Mouse (Mus musculus): ENCODE data around the gene Psen1. TPM values are rescaled to one million over a fixed set of nuclear protein-coding genes. Genes with fewer than 3 reads are reported as not detected.

Gene Psen1
- total RNA-seq (2021) = 10 to 100 TPM; 25.1 to 31.5 TPM
- long read RNA-seq, experiment 1, transcript Psen1-201 (12 exons, 2,690 nt) = major isoform, 39 of 50 reads
- long read RNA-seq, experiment 1, partial matches to known transcripts = 6 of 50 reads
- long read RNA-seq, experiment 1, other reads (novel, unspliced or antisense) = 5 of 50 reads
- long read RNA-seq, experiment 2, transcript Psen1-201 (12 exons, 2,690 nt) = major isoform, 27 of 33 reads
- long read RNA-seq, experiment 2, partial matches to known transcripts = 6 of 33 reads
- long read RNA-seq, experiment 2, other reads (novel, unspliced or antisense) = 0 of 33 reads

DNA sequence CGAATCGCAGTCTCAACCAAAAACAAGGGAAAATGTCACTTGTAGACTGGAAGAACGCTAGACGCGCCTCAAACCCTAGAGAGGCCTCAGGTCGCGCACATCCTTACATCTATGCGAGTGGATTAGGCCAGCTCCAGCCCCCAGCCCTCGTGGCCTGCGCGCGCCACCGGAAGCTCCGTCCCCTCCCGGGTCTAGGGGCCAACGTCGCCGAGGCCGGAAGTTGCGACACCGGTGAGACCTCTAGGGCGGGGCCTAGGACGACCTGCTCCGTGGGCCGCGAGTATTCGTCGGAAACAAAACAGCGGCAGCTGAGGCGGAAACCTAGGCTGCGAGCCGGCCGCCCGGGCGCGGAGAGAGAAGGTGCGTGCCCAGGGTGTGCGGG is at the start of gene Psen1:
Gene Psen1 (plus strand): TSS at position 219 of the 382 bp plus-strand sequence.
- DNase-seq (ENCODE audit: low spot score) = peak; percentile 94

DNA sequence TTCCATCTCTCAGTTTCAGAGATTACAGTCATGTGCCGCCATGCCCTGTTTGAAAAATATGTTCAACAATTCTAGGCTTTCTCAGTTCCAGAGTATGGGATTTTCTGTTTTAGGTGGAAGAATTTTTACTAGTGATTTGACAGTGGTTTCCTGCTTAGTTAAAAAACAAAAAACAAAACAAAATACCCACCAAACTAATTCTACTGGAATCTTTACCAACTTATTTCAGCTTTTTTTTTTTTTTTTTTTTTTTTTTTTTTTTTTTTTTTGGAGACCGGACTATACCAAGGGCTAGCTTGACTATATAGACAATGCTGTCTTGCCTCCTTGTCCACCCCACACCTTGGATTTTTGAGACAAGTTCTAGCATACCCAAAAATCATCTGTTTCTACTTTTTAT is 46.7 kb upstream of the Psen1 start:
- DNase-seq (ENCODE audit: low spot score) = no peak

DNA sequence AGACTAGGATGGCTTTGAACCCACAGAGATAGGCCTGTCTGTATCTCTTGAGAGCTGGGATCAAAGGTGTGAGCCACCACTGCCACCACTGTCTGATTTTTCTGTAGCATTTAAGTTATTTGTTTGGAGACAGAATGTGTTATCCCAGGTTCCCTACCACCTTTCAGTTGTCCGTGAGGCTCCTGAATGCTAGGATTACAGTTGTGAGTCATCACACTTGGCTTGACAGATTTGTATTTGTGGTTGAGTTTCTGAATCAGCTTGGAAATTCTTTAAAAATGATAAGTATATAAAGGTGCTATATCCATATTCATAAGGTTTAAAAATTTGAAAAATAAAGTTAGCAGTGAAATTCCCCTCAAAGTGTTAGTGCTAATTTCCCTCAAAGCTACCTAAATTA is 44.8 kb upstream of the Psen1 start:
- DNase-seq (ENCODE audit: low spot score) = no peak

GRCm38 (mm10) chr12:83650346-83650745 is 37.6 kb upstream of the Psen1 start:
- DNase-seq (ENCODE audit: low spot score) = no peak

GRCm38 (mm10) chr12:83651414-83651813 is 36.5 kb upstream of the Psen1 start:
- no peak for DNase-seq (ENCODE audit: low spot score)

DNA sequence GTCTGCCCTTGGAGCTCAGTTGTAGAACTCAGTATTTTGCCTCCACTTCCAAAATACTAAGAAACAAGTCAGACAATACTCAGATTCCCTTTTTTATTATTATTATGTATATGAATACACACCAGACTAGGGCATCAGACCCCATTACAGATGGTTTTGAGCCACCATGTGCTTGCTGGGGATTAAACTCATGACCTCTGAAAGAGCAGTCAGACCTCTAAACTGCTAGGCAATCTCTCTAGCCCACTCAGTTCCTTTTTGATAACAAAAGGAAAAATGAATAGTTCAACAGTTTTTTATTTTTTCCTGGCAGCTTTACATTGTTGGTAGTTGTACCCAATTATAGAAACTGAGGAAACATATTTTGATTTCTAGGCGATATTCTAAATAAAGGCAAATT is 2.5 kb upstream of the Psen1 start:
- no peak for DNase-seq (ENCODE audit: low spot score)

DNA sequence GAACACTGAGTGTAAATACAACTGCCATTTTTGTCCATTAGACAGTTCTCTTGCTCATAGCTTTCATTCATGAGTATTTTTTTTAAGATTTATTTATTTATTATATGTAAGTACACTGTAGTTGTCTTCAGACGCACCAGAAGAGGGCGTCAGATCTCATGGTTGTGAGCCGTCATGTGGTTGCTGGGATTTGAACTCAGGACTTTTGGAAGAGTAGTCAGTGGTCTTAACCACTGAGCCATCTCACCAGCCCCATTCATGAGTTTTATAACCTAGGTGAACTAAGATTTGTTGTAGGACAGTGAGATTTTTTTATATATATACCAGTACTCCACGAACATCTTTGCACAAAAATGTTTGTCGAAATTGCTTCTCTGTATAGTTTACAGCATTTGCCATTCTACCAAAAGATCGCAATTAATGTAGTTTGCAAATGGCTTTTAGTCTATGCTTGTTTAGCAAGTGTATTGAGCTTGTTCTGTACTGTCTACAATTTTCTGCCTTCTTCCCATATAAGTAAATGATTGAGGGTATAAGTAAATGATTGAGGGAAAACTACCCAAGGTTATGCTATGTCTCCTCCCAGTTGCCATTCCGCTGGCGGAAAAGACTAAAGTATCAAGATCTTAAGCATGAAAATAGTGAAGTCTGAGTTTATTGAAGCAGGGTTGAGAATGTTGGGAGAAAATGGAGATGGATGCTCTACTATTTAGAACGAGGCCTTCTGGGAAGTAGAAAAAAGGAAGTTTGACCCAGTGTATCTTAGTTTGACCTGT is 1.2 kb upstream of the Psen1 start:
- DNase-seq (ENCODE audit: low spot score) = no peak

GRCm38 (mm10) chr12:83688316-83689086 is 549 bp downstream of the Psen1 start:
- DNase-seq (ENCODE audit: low spot score) = no peak

DNA sequence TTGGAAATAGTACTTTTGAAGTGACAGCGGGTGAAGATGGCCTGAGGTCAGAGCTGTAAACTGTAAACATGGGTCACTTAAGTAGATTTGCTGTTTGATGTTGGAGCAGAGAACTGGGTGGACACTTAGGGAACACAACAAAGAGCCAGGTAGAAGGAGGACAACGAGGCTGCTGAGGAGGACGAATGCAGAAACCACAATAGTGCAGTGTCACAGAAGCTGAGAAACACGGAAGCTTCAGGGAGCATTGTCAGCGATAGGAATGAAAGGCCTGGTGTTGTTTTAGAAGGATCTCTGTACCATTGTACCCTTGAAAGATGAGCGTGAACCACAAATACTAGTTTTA is 1.1 kb downstream of the Psen1 start:
- DNase-seq (ENCODE audit: low spot score) = no peak

- no peak for DNase-seq (ENCODE audit: low spot score)
These were observed 6.1 kb downstream of the Psen1 start for GRCm38 (mm10) chr12:83694011-83694410.

- DNase-seq (ENCODE audit: low spot score) = no peak
These were observed 6.7 kb downstream of the Psen1 start for GRCm38 (mm10) chr12:83694669-83695068.

DNA sequence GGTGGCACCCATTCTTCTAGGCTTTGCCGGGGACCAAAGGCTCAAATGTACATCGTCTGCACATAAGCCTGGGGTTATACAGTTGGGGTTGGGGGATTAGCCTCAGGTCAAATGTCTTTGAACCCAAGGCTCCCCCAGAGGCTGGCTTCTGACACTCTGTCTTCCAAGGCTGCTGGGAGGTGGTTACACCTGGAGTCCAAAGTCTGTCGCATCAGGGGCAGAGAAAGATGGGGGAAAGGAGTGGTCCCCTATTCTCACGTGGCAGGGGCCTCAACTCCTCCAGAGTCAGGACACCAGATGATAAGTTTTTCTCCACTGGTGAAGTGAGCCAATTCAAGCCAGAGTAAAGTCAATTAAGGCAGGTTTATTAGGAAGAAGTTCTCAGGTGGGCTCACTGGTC is 10.7 kb downstream of the Psen1 start:
- DNase-seq (ENCODE audit: low spot score) = no peak

DNA sequence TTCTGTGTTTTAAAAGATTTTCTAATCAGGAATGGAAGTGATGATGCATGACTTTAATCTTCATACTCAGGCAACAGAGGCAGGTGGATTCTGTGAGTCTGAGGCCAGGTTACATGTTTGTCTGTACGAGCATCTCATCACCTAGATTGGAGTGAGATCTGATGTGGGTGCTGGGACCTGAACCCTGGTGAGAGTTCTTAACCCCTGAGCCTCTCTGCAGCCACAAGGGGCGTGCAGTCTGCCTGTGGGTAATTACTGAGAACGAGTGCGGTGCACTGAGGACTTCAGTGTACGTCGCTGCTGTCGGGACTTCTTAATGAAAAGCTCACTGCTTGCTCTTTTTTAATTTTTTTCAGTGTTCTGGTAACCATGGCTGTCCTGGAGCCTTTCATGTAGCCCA is 13.7 kb downstream of the Psen1 start:
- DNase-seq (ENCODE audit: low spot score) = no peak

DNA sequence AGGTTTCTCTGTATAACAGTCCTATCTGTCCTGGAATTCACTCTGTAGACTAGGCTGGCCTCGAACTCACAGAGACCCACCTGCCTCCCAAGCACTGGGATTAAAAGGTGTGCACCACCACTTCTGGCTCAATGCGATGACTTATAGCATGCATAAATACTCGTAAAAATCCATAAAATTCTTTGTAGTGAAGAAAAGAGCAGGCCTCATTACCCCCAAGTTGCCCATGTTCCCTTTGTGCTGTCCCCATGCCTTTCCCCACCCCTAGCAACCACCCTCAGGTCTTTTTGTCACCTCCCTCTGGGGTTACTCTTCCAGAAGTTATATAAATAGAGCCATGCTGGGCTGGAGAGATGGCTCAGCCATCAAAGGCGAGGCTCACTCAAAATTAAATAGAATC is 14.8 kb downstream of the Psen1 start:
- no peak for DNase-seq (ENCODE audit: low spot score)

DNA sequence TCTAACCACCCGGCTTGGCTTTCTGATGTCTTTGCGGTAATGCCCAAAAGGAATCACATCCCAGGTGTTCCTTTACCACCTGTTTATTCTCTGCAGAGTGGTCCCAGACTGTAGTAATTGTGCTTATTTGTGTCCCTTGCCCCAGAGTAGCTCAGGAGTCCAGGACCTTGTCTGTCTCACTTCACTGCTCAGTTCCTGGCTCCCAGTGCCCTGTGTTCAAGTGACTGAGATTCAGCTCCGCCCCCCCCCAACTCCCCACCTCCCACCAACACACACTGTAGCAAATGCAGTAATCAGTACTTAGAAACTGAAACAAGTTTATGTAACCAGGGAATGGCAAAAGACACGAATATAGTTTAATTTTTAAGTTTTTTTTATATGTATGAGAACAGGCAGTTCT is 19.0 kb downstream of the Psen1 start:
- DNase-seq (ENCODE audit: low spot score) = no peak

GRCm38 (mm10) chr12:83708160-83709092 is 20.5 kb downstream of the Psen1 start:
- no peak for DNase-seq (ENCODE audit: low spot score)

- DNase-seq (ENCODE audit: low spot score) = no peak
These were observed 22.0 kb downstream of the Psen1 start for GRCm38 (mm10) chr12:83709934-83710333.

DNA sequence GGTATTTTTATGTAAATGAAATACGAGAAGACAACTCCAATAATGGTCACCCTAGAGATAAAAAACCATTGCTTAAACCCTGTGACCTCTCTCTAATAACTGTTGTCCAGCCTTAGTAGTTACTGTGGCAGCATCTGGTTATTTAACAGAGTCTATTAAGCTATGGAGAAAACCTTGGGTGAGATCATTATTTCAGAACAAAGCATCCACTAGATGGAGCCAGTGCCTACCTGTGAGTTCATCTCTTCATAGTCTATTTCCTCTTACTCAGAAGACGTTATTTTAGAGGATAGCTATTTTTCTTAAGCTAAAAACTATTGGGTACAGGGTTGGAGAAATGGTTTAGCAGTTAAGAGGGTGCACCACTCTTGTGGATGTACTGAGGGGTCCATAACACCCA is 25.8 kb downstream of the Psen1 start:
- DNase-seq (ENCODE audit: low spot score) = peak; percentile 62

DNA sequence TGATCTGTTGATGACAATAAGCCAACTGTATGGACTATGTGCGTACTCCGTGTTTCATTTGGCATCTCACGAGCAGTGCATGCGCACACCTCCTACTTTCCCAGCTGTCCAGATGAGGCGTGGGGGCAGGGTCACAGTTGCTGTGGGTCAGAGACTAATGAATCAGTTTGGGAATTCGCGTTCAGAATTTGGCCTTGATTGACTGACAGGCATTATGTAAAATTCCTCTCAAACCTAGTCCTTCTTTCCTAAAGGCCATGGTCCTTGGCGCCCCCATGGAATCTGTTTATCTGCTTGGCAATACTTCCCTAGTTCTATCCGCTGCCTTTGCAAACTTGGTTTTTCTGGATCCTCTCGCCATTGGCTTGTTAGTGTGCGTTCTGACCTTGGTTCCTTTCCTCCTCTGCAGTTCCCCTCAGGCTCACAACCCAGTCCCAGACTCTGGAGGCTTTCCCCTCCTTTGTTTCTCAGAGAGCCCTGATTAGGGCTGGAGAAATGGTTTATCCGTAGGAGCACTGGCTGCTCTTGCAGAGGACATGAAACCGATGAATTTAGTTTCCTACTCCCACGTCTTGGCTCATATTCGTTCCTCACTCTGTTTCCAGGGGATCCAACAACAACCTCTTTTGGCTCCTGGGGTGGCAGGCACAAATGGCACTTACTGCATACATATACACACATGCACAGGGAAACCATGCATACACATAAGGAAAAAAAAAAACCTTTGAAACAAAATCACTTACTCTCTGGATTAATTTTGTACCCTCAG is 28.6 kb downstream of the Psen1 start:
- DNase-seq (ENCODE audit: low spot score) = no peak

GRCm38 (mm10) chr12:83719431-83719830 is 31.5 kb downstream of the Psen1 start:
- no peak for DNase-seq (ENCODE audit: low spot score)

- DNase-seq (ENCODE audit: low spot score) = peak; percentile 38
These were observed 33.3 kb downstream of the Psen1 start for GRCm38 (mm10) chr12:83721281-83721680.
